Comparison of ENCODE assay signal across 7 mouse cellular contexts in the genomic region with DNA sequence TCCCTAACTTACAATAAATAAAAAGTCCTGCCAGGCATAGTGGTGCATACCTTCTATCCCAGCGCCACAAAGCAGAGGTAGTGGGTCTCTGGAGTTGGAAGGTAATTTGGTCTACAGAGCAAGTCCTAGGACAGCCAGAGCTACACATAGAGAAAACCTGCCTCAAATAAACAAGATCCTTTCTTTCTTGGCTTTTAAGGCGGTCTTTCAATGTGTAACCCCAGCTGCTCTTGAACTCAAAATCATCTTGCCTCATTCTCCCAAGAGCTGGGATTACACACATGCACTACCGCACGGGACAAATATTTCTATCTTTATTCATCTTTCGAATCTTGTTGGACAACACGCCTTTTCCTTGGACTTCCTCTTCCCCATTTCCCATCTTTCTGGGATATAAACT. TPM values are rescaled to one million over a fixed set of nuclear protein-coding genes. Genes with fewer than 3 reads are reported as not detected.
A peak's percentile ranks its signal among the peaks of the same experiment; 100 is the strongest.
DNase-seq lines count a peak whose midpoint lies in the region; ATAC-seq and TF ChIP-seq lines count a peak whose summit lies in the region.

No protein-coding gene starts in this region.

- H3K9me3 ChIP-seq in lung, embryonic 16.5 days (ENCODE audit: control insufficient read depth, low read length) = no peaks in the 10 kb centered on the region
- no peaks in the 10 kb centered on the region for H3K9me3 ChIP-seq in forebrain, embryonic 14.5 days (replicated peaks; ENCODE audit: control insufficient read depth, low read length)
- no peaks in the 10 kb centered on the region for H3K9me3 ChIP-seq in liver, embryonic 11.5 days (ENCODE audit: control insufficient read depth, low read length)
- no peaks in the 10 kb centered on the region for H3K9me3 ChIP-seq in stomach, postnatal 0 days (ENCODE audit: control insufficient read depth, low read length)

- no peaks in the 10 kb centered on the region for H3K36me3 ChIP-seq in lung, embryonic 16.5 days (ENCODE audit: control insufficient read depth, insufficient read depth, low read length)
- no peaks in the 10 kb centered on the region for H3K36me3 ChIP-seq in forebrain, embryonic 14.5 days (ENCODE audit: control insufficient read depth, insufficient read depth, low read length)
- H3K36me3 ChIP-seq in liver, embryonic 11.5 days (ENCODE audit: control insufficient read depth, insufficient read depth, low read length) = 0 out of 2 replicates have a peak, but pooled peaks cover 2% of the 10 kb centered on the region
- no peaks in the 10 kb centered on the region for H3K36me3 ChIP-seq in stomach, postnatal 0 days (ENCODE audit: control insufficient read depth, insufficient read depth, low read length)

- 43% methylated on average over 6 of the region's 6 CpGs for WGBS in lung, embryonic 16.5 days
- 76% methylated on average over 6 of the region's 6 CpGs for WGBS in forebrain, embryonic 14.5 days
- 68% methylated on average over 6 of the region's 6 CpGs for WGBS in liver, embryonic 11.5 days
- WGBS in stomach, postnatal 0 days = 30% methylated on average over 6 of the region's 6 CpGs

- ATAC-seq in lung, embryonic 16.5 days (ENCODE audit: low read depth) = no peak
- ATAC-seq in forebrain, embryonic 14.5 days = no peak
- ATAC-seq in liver, embryonic 11.5 days (replicated peaks; ENCODE audit: low FRiP score) = no peak
- no peak for ATAC-seq in stomach, postnatal 0 days (ENCODE audit: low FRiP score, low TSS enrichment)

- TF ChIP-seq CTCF in stomach, postnatal 0 days (IDR thresholded peaks at IDR 0.05; ENCODE audit: low read depth) = no peak

- H3K9ac ChIP-seq in lung, embryonic 16.5 days (ENCODE audit: low read length) = peak overlapping the region; percentile 98
- peak overlapping the region; percentile 94 for H3K9ac ChIP-seq in forebrain, embryonic 14.5 days (ENCODE audit: low read length)
- H3K9ac ChIP-seq in liver, embryonic 11.5 days (ENCODE audit: low read depth, low read length) = peak overlapping the region; percentile 97
- H3K9ac ChIP-seq in stomach, postnatal 0 days (ENCODE audit: low read length) = peak overlapping the region; percentile 97

- peaks cover 25% of the 10 kb centered on the region for H3K4me1 ChIP-seq in lung, embryonic 16.5 days (replicated peaks; ENCODE audit: control insufficient read depth, insufficient read depth, low read length)
- H3K4me1 ChIP-seq in forebrain, embryonic 14.5 days (ENCODE audit: control insufficient read depth, insufficient read depth, low read length) = peaks cover 11% of the 10 kb centered on the region
- peaks cover 60% of the 10 kb centered on the region for H3K4me1 ChIP-seq in liver, embryonic 11.5 days (replicated peaks; ENCODE audit: control insufficient read depth, insufficient read depth, low read length)
- peaks cover 7% of the 10 kb centered on the region for H3K4me1 ChIP-seq in stomach, postnatal 0 days (replicated peaks; ENCODE audit: control insufficient read depth, insufficient read depth)

- H3K27ac ChIP-seq in lung, embryonic 16.5 days (ENCODE audit: low read length) = peak overlapping the region; percentile 98
- H3K27ac ChIP-seq in forebrain, embryonic 14.5 days (ENCODE audit: low read depth, low read length) = no peak overlapping the region
- no peak overlapping the region; the same call in 1 of the 2 replicates for H3K27ac ChIP-seq in liver, embryonic 11.5 days (ENCODE audit: low read depth, low read length)
- H3K27ac ChIP-seq in stomach, postnatal 0 days (replicated peaks) = peak overlapping the region; percentile 97

- H3K27me3 ChIP-seq in lung, embryonic 16.5 days (ENCODE audit: control insufficient read depth, insufficient read depth, low read depth, low read length) = no peaks in the 10 kb centered on the region
- H3K27me3 ChIP-seq in forebrain, embryonic 14.5 days (replicated peaks; ENCODE audit: control insufficient read depth, insufficient read depth, low read length) = no peaks in the 10 kb centered on the region
- H3K27me3 ChIP-seq in liver, embryonic 11.5 days (replicated peaks; ENCODE audit: control insufficient read depth, insufficient read depth, low read length) = no peaks in the 10 kb centered on the region
- H3K27me3 ChIP-seq in stomach, postnatal 0 days (ENCODE audit: control insufficient read depth, insufficient read depth, low read length) = no peaks in the 10 kb centered on the region

- peak overlapping the region; percentile 87 for H3K4me2 ChIP-seq in lung, embryonic 16.5 days (ENCODE audit: low read depth, low read length)
- H3K4me2 ChIP-seq in forebrain, embryonic 14.5 days (ENCODE audit: low read length) = peak overlapping the region; percentile 68
- peak overlapping the region; percentile 93 for H3K4me2 ChIP-seq in liver, embryonic 11.5 days
- peak overlapping the region; percentile 61 for H3K4me2 ChIP-seq in stomach, postnatal 0 days (replicated peaks; ENCODE audit: low read depth)

- TF ChIP-seq EP300 in stomach, postnatal 0 days (optimal IDR thresholded peaks at IDR 0.05) = no peak

- no peak for DNase-seq in lung, postnatal 25 days (ENCODE audit: low spot score)
- DNase-seq in forebrain, embryonic 14.5 days (ENCODE audit: low spot score) = no peak
- DNase-seq in liver, embryonic 11.5 days (ENCODE audit: low spot score) = no peak
- DNase-seq in stomach, postnatal 0 days (ENCODE audit: low spot score) = no peak
- DNase-seq in kidney, adult 18-20 months = no peak
- no peak for DNase-seq in kidney, postnatal 25 days

- peak overlapping the region; percentile 91 for H3K4me3 ChIP-seq in lung, embryonic 16.5 days (ENCODE audit: low read length)
- peak overlapping the region; percentile 95 for H3K4me3 ChIP-seq in forebrain, embryonic 14.5 days (ENCODE audit: low read depth, low read length)
- H3K4me3 ChIP-seq in liver, embryonic 11.5 days (ENCODE audit: low read depth, low read length) = peak overlapping the region; percentile 99
- peak overlapping the region; percentile 96 for H3K4me3 ChIP-seq in stomach, postnatal 0 days (ENCODE audit: low read depth, low read length)

RNA-seq across cellular contexts. Expression of a gene that starts 1.4 kb away (rescaled TPM):
- 13.5 and 15.3 TPM in 2 replicates for polyA plus RNA-seq in lung, embryonic 16.5 days (2015; fragmentation: Nextera tagmentation; extraction: Ambion mirVana)
- 5.8 and 9.3 TPM in 2 replicates for polyA plus RNA-seq in forebrain, embryonic 14.5 days (2014; fragmentation: Nextera tagmentation; extraction: Ambion mirVana)
- polyA plus RNA-seq in liver, embryonic 11.5 days (2014; fragmentation: Nextera tagmentation; extraction: Ambion mirVana) = 20.9 and 26.2 TPM in 2 replicates
- polyA plus RNA-seq in stomach, postnatal 0 days (2015; fragmentation: Nextera tagmentation; extraction: Ambion mirVana) = 3.0 and 4.6 TPM in 2 replicates

RNA-seq across cellular contexts. Expression of a gene that starts 44.5 kb away (rescaled TPM):
- polyA plus RNA-seq in lung, embryonic 16.5 days (2015; fragmentation: Nextera tagmentation; extraction: Ambion mirVana) = 195 and 215 TPM in 2 replicates
- 149 and 164 TPM in 2 replicates for polyA plus RNA-seq in forebrain, embryonic 14.5 days (2014; fragmentation: Nextera tagmentation; extraction: Ambion mirVana)
- polyA plus RNA-seq in liver, embryonic 11.5 days (2014; fragmentation: Nextera tagmentation; extraction: Ambion mirVana) = 180 and 200 TPM in 2 replicates
- polyA plus RNA-seq in stomach, postnatal 0 days (2015; fragmentation: Nextera tagmentation; extraction: Ambion mirVana) = 167 and 168 TPM in 2 replicates

Comparison
In these comparisons a context has a peak if more than half of its experiments do, and no peak if none do; other contexts are left out.
1. H3K27ac ChIP-seq: peak in lung, embryonic 16.5 days (single experiment) and stomach, postnatal 0 days (single experiment); none in forebrain, embryonic 14.5 days (single experiment) and liver, embryonic 11.5 days (single experiment).
2. Peak in every context shown above with its lines, with median percentiles within 50 percentile points of each other: H3K4me2 ChIP-seq, H3K4me3 ChIP-seq and H3K9ac ChIP-seq.